Mouse (Mus musculus) heart, adult 8-10 months (tissue): ENCODE results near the gene Anapc2. TPM values are rescaled to one million over a fixed set of nuclear protein-coding genes. Genes with fewer than 3 reads are reported as not detected.
"Not testable (repeated sequence)": the region's sequence is repeated elsewhere in the genome, so short reads cannot be mapped to it uniquely, and the experiment has no call there.

ENCODE experiments used
- DNase-seq: peaks from one replicate; pipeline ENCODE4 v3.0.0; 2022; ENCODE audit warnings: low spot score
- total RNA-seq, 4 experiments: library from RNA; stranded (reverse); gene quantifications; 2 replicates each; pipeline ENCODE4 v1.2.4; 2022

Gene Anapc2
- total RNA-seq, 4 experiments from 2014 or later: 36.8 to 39.8 (median 37.6) TPM

DNA sequence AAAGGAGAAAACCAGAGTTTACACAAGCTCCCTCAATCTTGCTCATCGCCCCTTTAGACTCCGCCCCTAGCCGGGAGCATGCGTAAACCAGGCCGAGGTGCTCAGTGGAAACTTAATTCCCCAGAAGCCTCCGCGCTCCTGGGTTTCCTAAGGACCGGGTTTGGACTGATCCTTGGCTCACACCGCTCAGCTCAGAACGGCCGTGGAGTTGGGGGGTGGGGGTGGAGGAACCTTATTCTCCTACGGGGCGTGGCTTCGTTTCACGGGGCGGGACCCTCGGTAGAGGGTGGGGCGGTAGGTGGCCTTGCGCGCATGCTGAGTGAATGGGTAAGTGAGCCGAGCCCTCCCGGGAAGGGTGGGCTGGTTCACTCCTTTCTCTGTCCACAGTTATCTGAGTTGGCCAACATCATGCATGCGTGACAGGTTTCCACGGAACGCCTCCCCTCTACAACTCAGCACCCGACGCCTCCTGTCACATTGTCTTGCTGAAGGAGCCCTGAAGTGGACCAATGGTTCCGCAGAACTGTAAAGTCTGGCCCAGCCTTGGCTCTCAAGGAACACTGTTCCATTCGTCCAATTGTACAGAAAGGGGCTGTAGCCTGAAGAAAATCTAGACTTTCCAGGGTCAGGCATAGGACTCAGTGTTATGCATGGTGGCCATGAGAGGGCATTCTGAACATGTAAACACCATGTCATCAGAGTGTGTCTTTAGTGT, 31.4 kb upstream of the Anapc2 start:
- DNase-seq: peak; percentile 65

DNA sequence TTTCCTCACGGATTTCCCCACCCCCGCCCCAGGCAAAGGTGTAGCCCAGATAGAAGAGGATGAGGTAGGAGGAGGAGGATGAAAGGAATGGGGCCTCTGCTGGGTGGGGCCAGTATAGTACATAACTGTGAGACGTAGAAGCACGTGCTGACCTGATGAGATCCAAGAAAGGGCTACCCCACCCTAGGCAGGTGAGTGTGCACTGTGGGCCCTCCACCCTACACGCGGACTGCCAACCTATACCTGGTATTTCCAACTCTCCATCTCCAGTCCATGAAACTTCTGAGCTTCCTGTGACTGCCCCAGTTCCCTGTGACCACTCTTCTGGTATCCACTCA, 30.9 kb upstream of the Anapc2 start:
- no peak for DNase-seq

DNA sequence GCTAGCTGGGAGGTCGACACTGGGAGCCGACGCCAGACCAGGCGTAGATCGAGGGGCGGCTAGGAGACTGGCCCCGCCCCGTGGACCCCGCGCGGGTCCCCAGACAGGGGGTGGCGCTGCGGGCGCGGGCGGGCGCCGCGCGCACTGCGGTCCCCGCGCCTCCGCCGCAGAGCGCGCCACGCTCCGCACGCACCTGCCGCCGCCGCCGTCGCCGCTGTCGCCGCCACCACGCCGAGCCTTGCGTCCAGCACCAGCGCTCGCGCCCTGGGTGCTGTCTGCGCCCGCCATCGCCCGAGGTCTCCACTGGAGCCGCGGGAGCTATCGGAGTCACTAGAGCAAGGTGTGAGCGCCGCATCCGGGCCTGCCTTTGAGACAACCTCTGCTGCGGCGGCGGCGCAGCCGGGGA, 30.2 kb upstream of the Anapc2 start, which contains the start of the genes Rnf208 and Cysrt1:
Gene Rnf208 (plus strand): TSS at position 155 of the 406 bp plus-strand sequence.
Gene Cysrt1 (minus strand): TSS at position 352 of the 406 bp plus-strand sequence.
- DNase-seq: no peak

DNA sequence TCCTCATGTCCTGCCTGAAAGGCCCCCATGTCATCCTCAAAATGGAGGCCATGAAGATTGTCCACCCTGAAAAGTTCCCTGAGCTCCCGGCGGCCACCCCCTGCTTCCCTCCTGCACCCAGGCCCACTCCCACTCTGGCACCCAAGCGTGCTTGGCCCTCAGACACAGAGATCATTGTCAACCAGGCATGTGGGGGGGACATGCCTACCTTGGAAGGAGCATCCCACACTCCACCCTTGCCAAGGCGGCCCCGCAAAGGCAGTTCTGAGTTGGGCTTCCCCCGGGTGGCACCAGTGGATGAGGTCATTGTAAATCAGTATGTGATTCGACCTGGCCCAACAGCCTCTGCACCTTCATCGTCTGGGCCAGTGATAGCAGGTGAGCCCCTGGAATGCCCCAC, 28.9 kb upstream of the Anapc2 start:
- DNase-seq: no peak

DNA sequence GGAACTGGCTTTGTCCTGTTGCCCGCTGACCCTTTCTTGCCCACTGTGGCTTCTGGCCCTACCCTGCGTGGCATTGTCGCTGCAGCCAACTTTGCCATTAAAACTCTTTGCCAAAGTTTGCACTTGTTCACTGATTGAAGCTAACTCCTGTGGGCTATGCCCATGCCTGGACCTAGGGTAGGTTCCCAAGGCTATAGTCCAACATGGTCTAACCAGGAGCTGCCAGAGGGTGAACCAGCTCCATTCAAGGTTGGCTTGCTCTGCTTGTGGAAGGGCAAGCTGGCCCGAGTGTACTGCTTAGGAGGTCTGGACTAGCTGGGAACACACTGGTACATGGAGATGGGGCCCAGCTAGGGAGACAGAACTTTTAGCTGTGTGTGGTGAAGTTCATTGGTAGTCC, 28.1 kb upstream of the Anapc2 start:
- no peak for DNase-seq

DNA sequence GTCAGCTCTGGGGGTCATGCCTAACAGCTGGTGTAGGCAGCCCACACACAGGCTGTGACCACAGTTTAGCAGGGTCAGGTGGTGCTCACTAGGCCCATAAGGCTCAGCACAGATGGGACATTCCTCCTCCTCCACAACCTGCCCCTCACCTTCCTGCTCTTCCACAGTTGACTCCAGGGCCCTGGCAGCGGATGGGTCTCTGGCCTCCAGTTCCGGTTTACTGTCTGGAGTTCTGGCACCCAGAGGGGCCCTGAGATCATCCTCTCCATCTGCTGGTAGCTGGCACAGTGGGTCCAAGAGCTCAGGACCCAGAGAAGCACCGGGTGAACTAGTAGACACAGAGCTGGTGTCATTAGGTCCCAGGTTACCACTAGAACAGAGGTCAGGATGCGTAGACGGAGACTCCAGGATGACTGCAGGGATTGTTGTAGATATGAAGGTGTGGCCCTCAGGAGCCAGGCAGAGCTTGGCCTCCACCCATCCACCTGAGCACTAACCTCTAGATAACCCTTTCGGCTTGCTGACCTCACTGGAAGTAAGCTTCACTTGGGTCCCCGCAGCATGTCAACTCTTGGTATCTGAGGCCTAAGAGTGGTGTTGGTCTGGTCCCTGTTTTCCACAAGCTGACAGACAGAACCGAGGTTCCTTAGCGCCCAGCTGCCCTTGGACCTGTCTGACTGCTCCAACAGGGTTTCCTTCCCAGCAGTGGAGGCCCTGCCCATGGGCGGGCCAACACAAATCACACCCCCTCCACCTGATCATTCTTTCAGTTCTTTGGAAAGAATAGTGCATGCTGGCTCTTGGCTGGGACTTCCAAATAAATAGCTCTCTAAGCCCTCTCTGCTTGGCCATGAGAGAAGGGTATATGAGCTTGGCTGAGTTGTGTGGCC, 25.9 kb upstream of the Anapc2 start, which contains the start of gene AL732309.1:
Gene AL732309.1 (minus strand): TSS at position 681 of the 890 bp plus-strand sequence.
- DNase-seq: no peak

DNA sequence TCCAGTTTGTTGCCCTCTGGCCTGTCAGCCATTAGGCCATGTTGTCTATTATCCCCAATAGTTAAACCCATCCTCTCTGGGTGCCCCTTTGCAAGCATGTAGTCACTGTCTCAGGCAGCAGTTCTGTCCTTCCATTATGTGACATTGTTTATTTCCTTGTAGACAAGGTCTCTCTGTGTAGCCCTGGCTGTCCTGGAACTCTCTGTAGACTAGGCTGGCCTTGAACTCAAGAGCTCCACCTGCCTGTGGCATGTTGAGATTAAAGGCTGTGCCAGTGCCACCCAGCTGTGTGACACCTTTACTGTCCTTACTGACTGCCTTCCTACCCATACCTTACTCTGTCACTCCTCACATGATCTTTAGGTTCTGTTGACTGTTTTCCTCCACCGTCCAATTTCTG, 19.9 kb upstream of the Anapc2 start:
- no peak for DNase-seq

DNA sequence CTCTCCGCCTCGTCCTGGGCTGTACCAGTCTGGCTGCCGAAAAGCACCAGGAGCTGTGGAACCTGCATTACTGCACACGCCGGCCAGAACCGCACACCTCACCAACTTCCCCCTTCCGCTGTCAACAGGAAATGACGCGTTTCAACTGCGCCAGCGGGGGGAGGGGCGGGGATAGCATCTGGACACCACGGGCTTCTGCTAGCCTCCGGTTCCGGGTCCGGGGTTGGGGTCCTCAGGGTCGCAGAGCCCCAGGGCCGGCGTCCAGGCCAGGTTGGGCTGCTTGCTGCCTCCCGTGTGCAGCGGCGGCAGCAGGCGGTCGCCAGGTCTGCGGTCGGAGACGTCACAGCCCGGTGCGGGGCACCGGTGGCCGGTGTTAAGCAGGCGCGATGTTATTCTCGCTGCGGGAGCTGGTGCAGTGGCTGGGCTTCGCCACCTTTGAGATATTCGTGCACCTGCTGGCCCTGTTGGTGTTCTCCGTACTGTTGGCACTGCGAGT, 16.9 kb upstream of the Anapc2 start, which contains the start of gene Tmem203:
Gene Tmem203 (plus strand): TSS at position 156 of the 496 bp plus-strand sequence.
- peak; percentile 89 for DNase-seq

DNA sequence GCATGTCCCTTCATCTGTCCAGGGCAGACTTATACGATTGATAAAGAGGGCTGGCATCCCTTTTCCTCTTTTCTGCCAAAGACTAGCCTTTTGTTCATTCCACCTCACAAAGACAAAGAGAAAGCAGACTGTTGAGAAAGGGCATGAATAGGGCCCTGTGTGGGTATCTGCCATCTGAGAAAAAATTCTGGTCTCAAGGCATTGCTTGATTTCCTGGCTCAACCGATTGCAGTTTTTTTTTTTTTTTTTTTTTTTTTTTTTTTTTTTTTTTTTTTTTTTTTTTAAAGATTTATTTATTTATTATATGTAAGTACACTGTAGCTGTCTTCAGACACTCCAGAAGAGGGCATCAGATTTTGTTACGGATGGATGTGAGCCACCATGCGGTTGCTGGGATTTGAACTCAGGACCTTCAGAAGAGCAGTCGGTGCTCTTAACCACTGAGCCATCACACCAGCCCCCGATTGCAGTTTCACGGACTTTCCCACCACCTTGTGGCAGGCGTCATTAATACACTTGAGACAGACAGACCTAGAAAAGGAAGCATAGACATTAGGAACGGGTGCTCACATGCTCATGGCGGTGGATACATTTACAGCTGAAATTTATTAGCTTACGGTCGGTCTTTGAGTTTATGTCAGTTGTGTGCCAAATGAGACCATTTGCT, 15.7 kb upstream of the Anapc2 start:
- not testable (repeated sequence) for DNase-seq

DNA sequence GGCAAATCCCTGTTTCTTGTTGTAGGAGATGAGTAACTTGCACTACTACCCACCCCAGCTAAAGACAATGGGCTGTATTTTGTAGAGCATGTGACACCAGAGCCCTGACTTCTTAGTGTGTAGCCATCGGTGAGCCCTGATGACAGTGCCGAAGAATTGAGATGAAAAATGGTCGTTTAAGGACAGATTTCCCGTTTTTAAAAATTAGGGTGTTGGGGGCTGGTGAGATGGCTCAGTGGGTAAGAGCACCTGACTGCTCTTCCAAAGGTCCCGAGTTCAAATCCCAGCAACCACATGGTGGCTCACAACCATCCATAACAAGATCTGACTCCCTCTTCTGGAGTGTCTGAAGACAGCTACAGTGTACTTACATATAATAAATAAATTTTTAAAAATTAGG, 15.0 kb upstream of the Anapc2 start:
- not testable (repeated sequence) for DNase-seq

DNA sequence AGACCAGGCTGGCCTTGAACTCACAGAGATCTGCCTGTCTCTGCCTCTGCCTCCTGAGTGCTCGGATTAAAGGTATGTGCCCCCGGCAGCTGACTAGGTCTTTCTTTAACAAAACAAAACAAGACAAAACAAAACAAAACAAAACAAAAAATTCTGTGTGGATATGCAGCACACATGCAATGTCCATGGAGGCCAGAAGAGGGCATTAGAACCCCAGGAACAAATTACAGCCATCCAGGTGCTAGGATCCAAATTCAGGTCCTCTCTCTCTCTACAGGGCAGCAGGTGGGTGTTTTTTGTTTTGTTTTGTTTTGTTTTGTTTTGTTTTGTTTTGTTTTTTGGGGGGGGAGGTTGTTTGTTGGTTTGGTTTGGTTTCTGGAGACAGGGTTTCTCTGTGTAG, 13.4 kb upstream of the Anapc2 start:
- no peak for DNase-seq

DNA sequence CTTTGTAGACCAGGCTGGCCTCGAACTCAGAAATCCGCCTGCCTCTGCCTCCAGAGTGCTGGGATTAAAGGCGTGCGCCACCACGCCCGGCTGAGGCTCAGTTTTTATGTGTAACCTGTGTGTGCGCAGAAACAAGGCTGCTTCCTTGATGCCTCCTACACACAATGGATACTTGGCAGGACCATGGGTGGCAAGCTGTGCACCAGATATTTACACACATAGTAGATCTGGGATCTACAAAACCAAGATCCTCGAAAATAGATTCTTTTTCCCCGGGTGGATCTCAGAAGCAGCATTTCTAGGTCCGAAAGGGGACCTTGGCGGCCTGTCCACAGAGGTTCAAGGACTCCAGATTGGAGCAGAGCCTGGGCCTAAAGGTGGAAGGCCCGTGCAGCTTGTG, 10.4 kb upstream of the Anapc2 start:
- DNase-seq: no peak

DNA sequence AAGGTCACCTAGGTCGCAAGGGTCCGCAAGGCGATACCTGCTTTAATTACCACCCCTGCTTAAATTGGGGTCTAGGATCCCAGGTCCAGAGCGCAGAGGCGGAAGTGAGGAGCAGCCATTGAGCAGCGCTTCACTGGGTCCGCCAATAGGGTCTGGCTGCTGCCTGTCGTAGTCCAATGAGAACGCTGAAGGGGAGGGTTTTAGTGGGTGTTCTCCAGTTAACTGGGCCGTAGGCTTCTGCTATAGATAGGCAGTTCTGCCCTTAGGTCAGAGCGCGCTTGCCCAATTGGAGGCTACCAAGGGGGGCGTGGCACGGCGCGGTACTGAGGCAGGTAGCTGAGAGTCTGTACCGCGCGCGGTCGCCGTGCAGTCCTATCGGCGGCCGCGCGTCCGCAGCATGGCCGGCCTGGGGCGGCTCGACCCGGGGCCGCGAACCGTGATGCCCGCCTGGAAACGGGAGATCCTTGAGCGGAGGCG, 9.9 kb upstream of the Anapc2 start, which contains the start of gene Tprn:
Gene Tprn (plus strand): TSS at position 328 of the 477 bp plus-strand sequence.
- DNase-seq: peak; percentile 97

DNA sequence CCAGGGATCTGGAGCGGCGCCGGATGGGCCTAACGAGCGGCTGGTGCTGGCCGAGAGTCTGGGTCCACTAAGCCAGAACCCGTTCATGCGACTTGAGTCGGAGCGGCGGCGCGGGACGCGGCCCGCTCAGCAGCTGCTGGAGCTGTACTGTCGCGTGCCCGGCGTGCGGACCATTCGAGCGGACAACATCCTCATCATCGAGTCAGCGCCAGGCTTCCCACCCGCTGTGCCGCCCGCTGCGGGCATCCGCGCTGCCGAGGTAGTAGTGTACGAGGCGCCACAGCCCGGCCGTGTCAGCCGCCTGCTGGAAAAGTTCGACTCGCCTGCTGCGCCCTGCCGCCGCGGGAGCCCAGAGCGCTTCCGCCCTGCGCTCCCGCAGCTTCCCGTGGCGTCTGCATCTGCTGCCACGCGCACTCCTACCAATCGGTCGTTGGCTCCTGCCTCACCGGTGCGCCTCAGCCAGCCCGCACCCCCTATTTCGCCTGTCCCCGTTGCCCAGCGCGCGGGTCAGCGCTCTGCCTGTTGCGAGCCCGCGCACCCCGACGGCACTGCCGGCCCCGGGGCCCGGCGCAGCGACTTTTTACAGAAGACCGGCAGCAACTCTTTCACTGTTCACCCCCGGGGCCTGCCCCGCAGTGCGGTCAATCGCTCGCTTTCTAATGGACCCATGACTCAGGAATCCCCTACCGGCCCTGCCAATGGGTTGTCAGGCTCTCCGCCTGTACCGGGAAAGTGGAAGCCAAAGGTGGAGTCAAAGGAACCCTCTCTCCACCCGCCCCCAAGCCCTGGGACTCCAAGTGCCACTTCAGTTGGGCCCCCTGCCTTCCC, 9.3 kb upstream of the Anapc2 start:
- DNase-seq: no peak

DNA sequence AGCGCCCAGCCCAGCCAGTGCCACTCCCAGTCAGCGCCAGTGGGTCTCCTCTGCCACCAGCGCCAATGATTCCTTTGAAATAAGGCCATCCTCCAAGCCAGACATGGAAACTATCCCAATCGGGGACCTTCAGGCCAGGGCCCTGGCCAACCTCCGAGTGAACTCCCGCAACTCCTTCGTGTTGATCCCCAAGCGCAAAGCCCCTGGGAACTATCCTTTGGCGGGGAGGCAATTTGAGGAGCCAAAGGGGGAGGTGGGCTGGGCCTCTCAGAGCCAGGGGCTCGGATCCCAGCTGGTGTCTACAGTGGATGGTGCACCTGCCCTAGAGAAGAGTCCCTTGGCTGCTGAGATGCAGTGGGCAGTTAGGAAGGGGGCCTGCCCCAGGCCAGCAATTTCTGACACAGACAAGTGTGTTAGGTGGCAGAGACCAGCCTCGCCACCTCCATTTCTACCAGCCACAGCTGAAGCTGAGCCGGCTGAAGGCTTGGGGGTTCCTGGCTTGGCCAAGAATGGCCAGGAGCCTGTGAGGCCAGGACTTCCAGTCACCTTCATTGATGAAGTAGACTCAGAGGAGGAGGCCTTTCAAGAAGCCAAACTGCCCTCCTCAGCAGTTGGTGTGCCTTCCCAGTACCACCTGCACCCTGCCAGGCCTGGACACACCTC, 8.5 kb upstream of the Anapc2 start:
- no peak for DNase-seq

DNA sequence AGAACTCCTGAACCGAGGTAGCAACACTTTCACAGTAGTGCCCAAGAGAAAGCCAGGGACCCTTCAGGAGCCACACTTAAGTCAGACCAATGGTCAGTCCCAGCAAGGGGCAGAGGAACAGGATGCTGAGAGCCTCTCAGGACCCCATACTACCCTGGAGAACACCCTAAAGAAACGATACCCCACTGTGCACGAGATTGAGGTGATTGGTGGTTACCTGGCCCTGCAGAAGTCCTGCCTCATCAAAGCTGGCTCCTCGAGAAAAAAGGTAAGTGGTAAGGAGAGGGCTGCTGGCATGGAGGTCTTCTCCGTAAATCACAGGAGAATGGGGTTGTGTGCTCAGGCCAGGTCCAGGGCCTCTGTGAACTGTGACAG, 8.0 kb upstream of the Anapc2 start:
- DNase-seq: no peak

DNA sequence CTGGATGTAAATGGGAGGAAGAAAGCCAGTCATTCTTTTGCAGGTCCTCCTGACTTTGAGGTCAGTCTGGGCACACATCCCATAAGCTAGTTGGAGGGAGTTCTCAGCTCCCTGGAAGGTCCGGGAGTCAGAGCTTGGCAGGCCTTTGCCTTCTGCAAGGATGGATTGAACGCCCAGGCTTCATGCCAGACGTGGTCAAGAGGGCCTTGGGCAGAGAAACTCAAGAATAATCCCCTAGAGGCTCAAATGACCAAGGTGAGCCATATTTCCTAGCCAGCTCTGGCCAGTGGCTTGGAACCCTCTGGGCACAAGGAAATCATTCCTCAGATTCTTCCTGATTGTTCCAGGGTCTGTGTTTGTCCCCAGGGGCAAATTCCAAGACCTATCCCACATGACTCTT, 7.4 kb upstream of the Anapc2 start:
- no peak for DNase-seq

DNA sequence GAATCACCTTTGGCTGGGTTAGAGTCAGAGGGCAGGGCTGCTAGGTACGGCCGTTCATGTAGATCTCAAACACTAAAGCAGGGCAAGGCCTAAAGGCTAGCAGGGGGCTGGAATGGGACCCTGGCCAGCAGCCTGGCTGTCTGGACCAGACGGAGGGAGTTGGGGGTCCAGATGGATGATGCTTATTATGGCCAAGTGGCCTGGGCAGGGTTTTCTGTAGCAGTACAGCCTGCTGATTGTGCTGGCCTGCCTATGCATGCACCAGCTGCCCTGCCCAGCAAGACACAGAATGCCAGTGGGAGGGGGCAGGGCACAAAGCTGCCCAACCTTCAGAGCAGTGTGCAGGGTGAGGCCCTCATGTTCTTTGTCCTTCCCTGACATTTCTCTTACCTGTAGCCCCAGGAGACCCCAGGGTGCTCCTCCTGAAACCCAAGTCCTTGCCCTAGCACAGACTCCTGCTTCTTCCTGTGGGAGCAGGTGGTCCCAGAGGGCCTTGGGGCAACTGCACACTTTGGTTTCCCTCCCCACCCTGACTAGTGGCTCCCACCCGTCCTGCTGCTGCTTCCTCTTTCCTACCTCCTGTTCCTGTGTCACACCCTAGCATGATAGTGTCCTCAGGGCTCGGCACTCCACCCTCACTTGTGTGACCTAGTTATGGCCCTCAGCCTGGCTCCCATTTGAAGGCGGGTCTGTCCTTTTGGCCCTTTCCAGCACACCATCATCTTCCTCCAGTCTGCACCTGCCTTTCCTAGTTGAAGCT, 6.2 kb upstream of the Anapc2 start:
- no peak for DNase-seq

DNA sequence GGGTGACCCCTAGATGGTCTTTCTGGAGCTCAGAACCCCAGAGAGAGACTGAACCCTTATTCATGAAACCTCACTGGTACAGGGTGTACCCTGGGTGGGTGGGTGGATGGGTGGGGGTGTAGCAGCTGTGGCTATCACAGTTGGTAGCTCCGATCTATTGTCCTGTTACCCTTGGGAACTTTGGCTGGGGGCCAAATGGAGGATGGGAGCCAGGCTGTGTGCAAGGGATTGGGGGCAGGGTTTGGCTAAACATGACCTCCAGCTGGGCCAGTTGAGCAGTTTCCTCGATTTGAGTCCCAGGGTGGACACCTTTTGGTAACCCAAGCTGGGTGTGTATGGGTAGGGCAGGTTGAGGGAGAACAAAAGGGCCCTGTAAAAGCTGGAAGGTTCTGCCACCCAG, 5.6 kb upstream of the Anapc2 start:
- no peak for DNase-seq

DNA sequence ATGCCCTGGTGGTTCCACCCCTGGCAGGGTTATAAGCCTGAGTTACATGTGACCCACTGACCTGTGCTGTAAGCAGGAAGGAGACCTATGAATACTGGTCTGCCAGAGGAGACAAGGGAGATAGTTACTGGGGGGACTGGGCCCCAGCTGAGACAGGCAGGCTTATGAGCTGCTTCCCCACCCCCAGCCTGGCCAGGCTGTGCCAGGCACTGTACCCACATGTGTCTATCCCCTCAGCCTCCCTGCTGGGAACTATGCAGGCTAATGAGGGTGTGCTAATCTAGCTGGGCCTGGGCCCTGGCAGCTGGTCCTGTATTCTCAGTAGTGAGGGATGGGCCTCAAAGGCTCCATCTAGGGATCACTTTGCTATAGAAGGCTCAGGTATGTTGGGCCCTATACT, 5.0 kb upstream of the Anapc2 start:
- no peak for DNase-seq
